Mouse (Mus musculus) neural tube, embryonic 14.5 days (tissue): ENCODE results near the gene Rbbp9. TPM values are rescaled to one million over a fixed set of nuclear protein-coding genes. Genes with fewer than 3 reads are reported as not detected.
A peak's percentile ranks its signal among the peaks of the same experiment; 100 is the strongest.
"Not testable (repeated sequence)": the region's sequence is repeated elsewhere in the genome, so short reads cannot be mapped to it uniquely, and the experiment has no call there.

Experiments
- ATAC-seq: fragments of 200-750 bp; cut with Nextera tagmentation; 2 replicates; pipeline ENCODE4 v1.8.0; 2017; ENCODE audit warnings: low read depth, mild to moderate bottlenecking, moderate TSS enrichment, moderate library complexity
- H3K27ac ChIP-seq: fragments of 300-500 bp; sonication (generic); 2 replicates; pipeline ENCODE4 v1.5.1; 2014; ENCODE audit warnings: low read depth, mild to moderate bottlenecking, control low read depth, low read length, moderate library complexity, mixed read lengths
- H3K27me3 ChIP-seq: fragments of 300-500 bp; sonication (generic); 2 replicates; pipeline ENCODE4 v1.6.1; 2014; ENCODE audit warnings: low read length; ENCODE audit not compliant: control insufficient read depth, insufficient read depth
- H3K36me3 ChIP-seq: fragments of 300-500 bp; sonication (generic); 2 replicates; pipeline ENCODE4 v1.6.1; 2014; ENCODE audit warnings: low read length, mixed read lengths; ENCODE audit not compliant: control insufficient read depth, insufficient read depth
- H3K4me1 ChIP-seq: fragments of 300-500 bp; sonication (generic); 2 replicates; pipeline ENCODE4 v1.6.1; 2014; ENCODE audit warnings: low read length; ENCODE audit not compliant: control insufficient read depth, insufficient read depth
- H3K4me2 ChIP-seq: fragments of 300-500 bp; sonication (generic); 2 replicates; pipeline ENCODE4 v1.6.1; 2014; ENCODE audit warnings: mild to moderate bottlenecking, low read depth, low read length, control low read depth
- H3K4me3 ChIP-seq: fragments of 300-500 bp; sonication (generic); 2 replicates; pipeline ENCODE4 v1.5.1; 2014; ENCODE audit warnings: low read depth, low read length, control low read depth, mixed read lengths
- H3K9ac ChIP-seq: fragments of 300-500 bp; sonication (generic); replicated peaks from 2 replicates; pipeline ENCODE4 v1.6.1; 2014; ENCODE audit warnings: low read depth, mild to moderate bottlenecking, control low read depth, low read length, mixed read lengths
- H3K9me3 ChIP-seq: fragments of 300-500 bp; sonication (generic); 2 replicates; pipeline ENCODE4 v1.6.1; 2016; ENCODE audit warnings: low read length; ENCODE audit not compliant: control insufficient read depth
- WGBS: fragments of 180-500 bp; shearing (Covaris S2); extraction: QIAGEN DNeasy Blood & Tissue Kit; methylation state at CpG from one replicate; pipeline ENCODE4 v1.1.7; 2014; 5-methylcytosine and 5-hydroxymethylcytosine counted together
- polyA plus RNA-seq: library from polyadenylated mRNA; unstranded; fragments of >200 nt; fragmentation: Nextera tagmentation; extraction: Ambion mirVana; gene quantifications from 2 replicates; pipeline ENCODE4 v1.2.1, GENCODE M21; 2014

The Rbbp9 gene
- 56.0 and 58.9 TPM in 2 replicates for polyA plus RNA-seq

GRCm38 (mm10) chr2:144550529-144550928 is at the start of gene Rbbp9:
Gene Rbbp9 (minus strand): TSS chr2:144550869.
- H3K9ac ChIP-seq = peak within 1 kb of the TSS; percentile 62
- peak; percentile 97 for ATAC-seq
- H3K4me2 ChIP-seq = peak within 1 kb of the TSS; percentile 60
- H3K36me3 ChIP-seq = peaks cover 8% of the 10 kb centered on the region; the same call in 1 of the 2 replicates
- H3K27me3 ChIP-seq = no peaks in the 10 kb centered on the region
- H3K4me1 ChIP-seq = peaks cover 9% of the 10 kb centered on the region; the same call in 1 of the 2 replicates
- WGBS = under 1% methylated on average over 17 of the region's 17 CpGs
- no peaks in the 10 kb centered on the region for H3K9me3 ChIP-seq
- H3K4me3 ChIP-seq = peak within 1 kb of the TSS; percentile 67
- peak within 1 kb of the TSS; percentile 78 for H3K27ac ChIP-seq

GRCm38 (mm10) chr2:144599831-144600687 is 49.4 kb upstream of the Rbbp9 start, which contains the start of gene Dtd1:
Gene Dtd1 (plus strand): TSS chr2:144599897.
- H3K27me3 ChIP-seq = no peaks in the 10 kb centered on the region
- H3K9ac ChIP-seq = peak within 1 kb of the TSS; percentile 85
- no peaks in the 10 kb centered on the region for H3K36me3 ChIP-seq
- WGBS = under 1% methylated on average over 49 of the region's 50 CpGs
- ATAC-seq = peak; percentile 93
- peak within 1 kb of the TSS; percentile 85 for H3K27ac ChIP-seq
- H3K4me3 ChIP-seq = peak within 1 kb of the TSS; percentile 63
- peak within 1 kb of the TSS; percentile 68 for H3K4me2 ChIP-seq
- H3K9me3 ChIP-seq = no peaks in the 10 kb centered on the region
- no peaks in the 10 kb centered on the region for H3K4me1 ChIP-seq

GRCm38 (mm10) chr2:144598006-144598405 is 47.3 kb upstream of the Rbbp9 start:
- no peak for ATAC-seq
- no peak overlapping the region for H3K9ac ChIP-seq
- no peak overlapping the region for H3K4me2 ChIP-seq
- no peak overlapping the region for H3K4me3 ChIP-seq
- peaks cover 5% of the 10 kb centered on the region; the same call in 1 of the 2 replicates for H3K4me1 ChIP-seq
- no peaks in the 10 kb centered on the region for H3K36me3 ChIP-seq
- no peaks in the 10 kb centered on the region for H3K27me3 ChIP-seq
- 71% methylated on average over 2 of the region's 2 CpGs for WGBS
- H3K9me3 ChIP-seq = no peaks in the 10 kb centered on the region
- H3K27ac ChIP-seq = no peak overlapping the region

GRCm38 (mm10) chr2:144593951-144594651 is 43.4 kb upstream of the Rbbp9 start, which contains the start of gene Smim26:
Gene Smim26 (plus strand): TSS chr2:144594054.
- ATAC-seq = peak; percentile 98
- Histone ChIP-seq H3K9ac (peak within 1 kb of the TSS; percentile 63), H3K9me3 (no peaks in the 10 kb centered on the region), H3K4me1 (peaks cover 5% of the 10 kb centered on the region; the same call in 1 of the 2 replicates), H3K4me3 (peak within 1 kb of the TSS; percentile 62), H3K4me2 (peak within 1 kb of the TSS; percentile 74), H3K27ac (no peak within 1 kb of the TSS), H3K27me3 (no peaks in the 10 kb centered on the region), H3K36me3 (peaks cover 5% of the 10 kb centered on the region; the same call in 1 of the 2 replicates)
- WGBS = 2% methylated on average over 31 of the region's 31 CpGs

- not testable (repeated sequence) for H3K27me3 ChIP-seq, H3K4me3 ChIP-seq, ATAC-seq, H3K4me2 ChIP-seq, H3K9me3 ChIP-seq, H3K9ac ChIP-seq, H3K4me1 ChIP-seq, H3K27ac ChIP-seq
- peaks cover 16% of the 10 kb centered on the region for H3K36me3 ChIP-seq
- WGBS = 69% methylated on average over 8 of the region's 8 CpGs
Measured at GRCm38 (mm10) chr2:144593036-144593435, 42.4 kb upstream of the Rbbp9 start.

GRCm38 (mm10) chr2:144588723-144589122 is 38.1 kb upstream of the Rbbp9 start:
- Histone ChIP-seq H3K9ac (no peak overlapping the region), H3K36me3 (peaks cover 41% of the 10 kb centered on the region)
- 81% methylated on average over 4 of the region's 4 CpGs for WGBS

GRCm38 (mm10) chr2:144555820-144556552 is 5.3 kb upstream of the Rbbp9 start, which contains the start of gene Sec23b:
Gene Sec23b (plus strand): TSS chr2:144556229.
- peak; percentile 98 for ATAC-seq
- Histone ChIP-seq H3K4me2 (peak within 1 kb of the TSS; percentile 80), H3K9ac (peak within 1 kb of the TSS; percentile 57), H3K27me3 (no peaks in the 10 kb centered on the region), H3K36me3 (peaks cover 3% of the 10 kb centered on the region; the same call in 1 of the 2 replicates), H3K4me3 (peak within 1 kb of the TSS; percentile 66), H3K4me1 (peaks cover 10% of the 10 kb centered on the region; the same call in 1 of the 2 replicates), H3K9me3 (no peaks in the 10 kb centered on the region), H3K27ac (peak within 1 kb of the TSS; percentile 78)
- WGBS = under 1% methylated on average over 44 of the region's 44 CpGs

More at GRCm38 (mm10) chr2:144588723-144589122, 38.1 kb upstream of the Rbbp9 start:
- Histone ChIP-seq H3K9me3 (no peaks in the 10 kb centered on the region), H3K4me3 (no peak overlapping the region), H3K27me3 (no peaks in the 10 kb centered on the region), H3K4me2 (no peak overlapping the region), H3K4me1 (no peaks in the 10 kb centered on the region), H3K27ac (no peak overlapping the region)
- ATAC-seq = no peak

- Histone ChIP-seq H3K4me3 (peak overlapping the region; percentile 66), H3K27me3 (no peaks in the 10 kb centered on the region), H3K27ac (peak overlapping the region; percentile 78), H3K4me2 (peak overlapping the region; percentile 80), H3K9me3 (no peaks in the 10 kb centered on the region), H3K36me3 (peaks cover 3% of the 10 kb centered on the region; the same call in 1 of the 2 replicates), H3K9ac (peak overlapping the region; percentile 47; the same call in 1 of the 2 replicates), H3K4me1 (peaks cover 10% of the 10 kb centered on the region; the same call in 1 of the 2 replicates)
- ATAC-seq = no peak
- WGBS = 4% methylated on average over 14 of the region's 14 CpGs
Measured at GRCm38 (mm10) chr2:144555286-144555819, 4.7 kb upstream of the Rbbp9 start.
